Mouse (Mus musculus) limb, embryonic 14.5 days (tissue): ENCODE data around the gene D10Jhu81e. TPM values are rescaled to one million over a fixed set of nuclear protein-coding genes. Genes with fewer than 3 reads are reported as not detected.
A peak's percentile ranks its signal among the peaks of the same experiment; 100 is the strongest.

Source experiments
- ATAC-seq: fragments of 200-750 bp; cut with Nextera tagmentation; 2 replicates; pipeline ENCODE4 v1.8.0; 2017; ENCODE audit warnings: low read depth, moderate number of reproducible peaks, moderate TSS enrichment; ENCODE audit not compliant: low FRiP score
- DNase-seq: peaks from one replicate; pipeline ENCODE4 v3.0.0-alpha.2; 2015; ENCODE audit warnings: low spot score
- H3K27ac ChIP-seq: fragments of 300-500 bp; sonication (generic); replicated peaks from 2 replicates; pipeline ENCODE4 v1.5.1; 2014; ENCODE audit warnings: low read depth, mild to moderate bottlenecking, low read length, moderate library complexity, mixed read lengths
- H3K27me3 ChIP-seq: fragments of 300-500 bp; sonication (generic); 2 replicates; pipeline ENCODE4 v1.6.1; 2014; ENCODE audit warnings: low read length, mixed read lengths; ENCODE audit not compliant: control insufficient read depth, insufficient read depth
- H3K36me3 ChIP-seq: fragments of 300-500 bp; sonication (generic); 2 replicates; pipeline ENCODE4 v1.6.1; 2014; ENCODE audit warnings: mild to moderate bottlenecking, low read length, moderate library complexity, mixed read lengths; ENCODE audit not compliant: control insufficient read depth, insufficient read depth
- H3K4me1 ChIP-seq: fragments of 300-500 bp; sonication (generic); 2 replicates; pipeline ENCODE4 v1.6.1; 2014; ENCODE audit warnings: antibody characterized with exemption, low read length, mixed read lengths; ENCODE audit not compliant: control insufficient read depth, insufficient read depth
- H3K4me2 ChIP-seq: fragments of 300-500 bp; sonication (generic); replicated peaks from 2 replicates; pipeline ENCODE4 v1.6.1; 2014; ENCODE audit warnings: low read depth, mild to moderate bottlenecking, low read length, moderate library complexity; ENCODE audit not compliant: severe bottlenecking
- H3K4me3 ChIP-seq: fragments of 300-500 bp; sonication (generic); replicated peaks from 2 replicates; pipeline ENCODE4 v1.5.1; 2014; ENCODE audit warnings: low read length
- H3K9ac ChIP-seq: fragments of 300-500 bp; sonication (generic); 2 replicates; pipeline ENCODE4 v1.6.1; 2014; ENCODE audit warnings: mild to moderate bottlenecking, low read depth, low read length, moderate library complexity; ENCODE audit not compliant: severe bottlenecking
- H3K9me3 ChIP-seq: fragments of 300-500 bp; sonication (generic); 2 replicates; pipeline ENCODE4 v1.6.1; 2016; ENCODE audit warnings: low read length; ENCODE audit not compliant: control insufficient read depth
- POLR2A ChIP-seq: fragments of 200-500 bp; IDR thresholded peaks from 2 replicates; pipeline ENCODE4 v1.8.0; 2012; ENCODE audit warnings: inconsistent platforms, mild to moderate bottlenecking, moderate library complexity, borderline replicate concordance; ENCODE audit not compliant: insufficient read depth, insufficient read length; ENCODE audit errors: extremely low read depth
- WGBS: fragments of 180-500 bp; shearing (Covaris S2); extraction: QIAGEN DNeasy Blood & Tissue Kit; methylation state at CpG from one replicate; pipeline ENCODE4 v1.1.7; 2014; 5-methylcytosine and 5-hydroxymethylcytosine counted together
- polyA plus RNA-seq, 2 experiments: library from polyadenylated mRNA; depleted of rRNA in 1 of 2; stranded (reverse) in 1 of 2; unstranded in 1 of 2; fragments of >200 nt; fragmentation: Nextera tagmentation in 1 of 2; extraction: Ambion mirVana in 1 of 2; gene quantifications; 2 replicates each; pipeline versions ENCODE4 v1.2.1 to v1.2.3; 2012 to 2014

The D10Jhu81e gene
- polyA plus RNA-seq, 2 experiments = 25.6 to 94.8 TPM

- H3K4me2 ChIP-seq = no peak overlapping the region
- no peaks in the 10 kb centered on the region for H3K27me3 ChIP-seq
- TF ChIP-seq POLR2A = no peak
- no peak overlapping the region for H3K27ac ChIP-seq
- H3K36me3 ChIP-seq = peaks cover 56% of the 10 kb centered on the region
- WGBS = 85% methylated on average over 3 of the region's 3 CpGs
- peaks cover 9% of the 10 kb centered on the region; the same call in 1 of the 2 replicates for H3K4me1 ChIP-seq
- no peak for DNase-seq
- no peak overlapping the region for H3K4me3 ChIP-seq
- H3K9me3 ChIP-seq = no peaks in the 10 kb centered on the region
- no peak overlapping the region for H3K9ac ChIP-seq
- no peak for ATAC-seq
These were observed 14.0 kb upstream of the D10Jhu81e start for GRCm38 (mm10) chr10:78183577-78183976.

- Histone ChIP-seq H3K4me2 (no peak overlapping the region), H3K4me1 (peaks cover 9% of the 10 kb centered on the region; the same call in 1 of the 2 replicates), H3K36me3 (peaks cover 57% of the 10 kb centered on the region), H3K9me3 (no peaks in the 10 kb centered on the region), H3K9ac (no peak overlapping the region), H3K27ac (no peak overlapping the region), H3K27me3 (no peaks in the 10 kb centered on the region), H3K4me3 (no peak overlapping the region)
- 93% methylated on average over 17 of the region's 17 CpGs for WGBS
- DNase-seq (no peak), ATAC-seq (no peak)
- no peak for TF ChIP-seq POLR2A
These were observed 12.7 kb upstream of the D10Jhu81e start for GRCm38 (mm10) chr10:78182321-78182720.

- no peaks in the 10 kb centered on the region for H3K4me1 ChIP-seq
- peaks cover 86% of the 10 kb centered on the region for H3K36me3 ChIP-seq
- TF ChIP-seq POLR2A = no peak
- ATAC-seq (no peak), DNase-seq (no peak)
- no peaks in the 10 kb centered on the region for H3K9me3 ChIP-seq
- WGBS = 94% methylated on average over 5 of the region's 5 CpGs
- no peak overlapping the region for H3K27ac ChIP-seq
- H3K4me3 ChIP-seq = no peak overlapping the region
- no peak overlapping the region for H3K4me2 ChIP-seq
- no peak overlapping the region for H3K9ac ChIP-seq
- no peaks in the 10 kb centered on the region for H3K27me3 ChIP-seq
These were observed 4.9 kb upstream of the D10Jhu81e start for GRCm38 (mm10) chr10:78174474-78174873.

- DNase-seq (no peak), ATAC-seq (no peak)
- Histone ChIP-seq H3K27ac (no peak overlapping the region), H3K4me2 (no peak overlapping the region), H3K4me1 (peaks cover 6% of the 10 kb centered on the region), H3K27me3 (no peaks in the 10 kb centered on the region), H3K9ac (no peak overlapping the region), H3K9me3 (no peaks in the 10 kb centered on the region), H3K36me3 (peaks cover 68% of the 10 kb centered on the region), H3K4me3 (no peak overlapping the region)
- WGBS = 86% methylated on average over 9 of the region's 9 CpGs
- TF ChIP-seq POLR2A = no peak
These were observed 2.0 kb upstream of the D10Jhu81e start for GRCm38 (mm10) chr10:78171581-78171980.

GRCm38 (mm10) chr10:78171057-78171456 lies 1.5 kb upstream of the D10Jhu81e start:
- Histone ChIP-seq H3K27ac (no peak overlapping the region), H3K36me3 (peaks cover 68% of the 10 kb centered on the region), H3K4me2 (no peak overlapping the region), H3K9ac (no peak overlapping the region), H3K4me1 (peaks cover 6% of the 10 kb centered on the region), H3K9me3 (no peaks in the 10 kb centered on the region), H3K4me3 (no peak overlapping the region), H3K27me3 (no peaks in the 10 kb centered on the region)
- no peak for TF ChIP-seq POLR2A
- DNase-seq (no peak), ATAC-seq (no peak)
- WGBS = 92% methylated on average over 7 of the region's 7 CpGs

- no peak overlapping the region for H3K9ac ChIP-seq
- peak overlapping the region; percentile 66; the same call in 1 of the 2 replicates for H3K4me2 ChIP-seq
- TF ChIP-seq POLR2A = no peak
- WGBS = 62% methylated on average over 2 of the region's 2 CpGs
- no peak overlapping the region for H3K27ac ChIP-seq
- H3K27me3 ChIP-seq = no peaks in the 10 kb centered on the region
- H3K36me3 ChIP-seq = peaks cover 68% of the 10 kb centered on the region
- ATAC-seq (no peak), DNase-seq (no peak)
- H3K4me3 ChIP-seq = no peak overlapping the region
- peaks cover 6% of the 10 kb centered on the region for H3K4me1 ChIP-seq
- H3K9me3 ChIP-seq = no peaks in the 10 kb centered on the region
These were observed 863 bp upstream of the D10Jhu81e start for GRCm38 (mm10) chr10:78170445-78170844.
